Mouse (Mus musculus) heart, postnatal 0 days (tissue): ENCODE measurements around the gene Ptgr1. TPM values are rescaled to one million over a fixed set of nuclear protein-coding genes. Genes with fewer than 3 reads are reported as not detected.

Source experiments
- ATAC-seq: fragments of 200-750 bp; cut with Nextera tagmentation; 2 replicates; pipeline ENCODE4 v1.8.0; 2017; ENCODE audit warnings: low read depth, moderate number of reproducible peaks, moderate library complexity; ENCODE audit not compliant: insufficient read depth
- DNase-seq: peaks from one replicate; pipeline ENCODE4 v3.0.0-alpha.2; 2016; ENCODE audit warnings: low spot score
- H3K27ac ChIP-seq: fragments of 300-500 bp; sonication (generic); 2 replicates; pipeline ENCODE4 v1.5.1; 2014; ENCODE audit warnings: low read depth, mild to moderate bottlenecking
- H3K27me3 ChIP-seq: fragments of 300-500 bp; sonication (generic); 2 replicates; pipeline ENCODE4 v1.6.1; 2014; ENCODE audit warnings: low read length, mixed read lengths; ENCODE audit not compliant: control insufficient read depth, insufficient read depth
- H3K36me3 ChIP-seq: fragments of 300-500 bp; sonication (generic); replicated peaks from 2 replicates; pipeline ENCODE4 v1.6.1; 2014; ENCODE audit warnings: low read length, mixed read lengths; ENCODE audit not compliant: control insufficient read depth, insufficient read depth
- H3K4me1 ChIP-seq: fragments of 300-500 bp; sonication (generic); 2 replicates; pipeline ENCODE4 v1.6.1; 2014; ENCODE audit warnings: antibody characterized with exemption; ENCODE audit not compliant: control insufficient read depth, insufficient read depth
- H3K4me2 ChIP-seq: fragments of 300-500 bp; sonication (generic); 2 replicates; pipeline ENCODE4 v1.6.1; 2014; ENCODE audit warnings: low read depth, mild to moderate bottlenecking, low read length, moderate library complexity
- H3K4me3 ChIP-seq: fragments of 300-500 bp; sonication (generic); 2 replicates; pipeline ENCODE4 v1.5.1; 2014; ENCODE audit warnings: low read depth, low read length
- H3K9ac ChIP-seq: fragments of 300-500 bp; sonication (generic); replicated peaks from 2 replicates; pipeline ENCODE4 v1.6.1; 2014; ENCODE audit warnings: low read depth, low read length, mixed read lengths
- H3K9me3 ChIP-seq: fragments of 300-500 bp; sonication (generic); replicated peaks from 2 replicates; pipeline ENCODE4 v1.6.1; 2016; ENCODE audit warnings: low read length; ENCODE audit not compliant: control insufficient read depth
- CTCF ChIP-seq: IDR thresholded peaks from 2 replicates; pipeline ENCODE4 v1.5.1; 2016; ENCODE audit warnings: antibody characterized with exemption, control low read depth, low read depth
- EP300 ChIP-seq: IDR thresholded peaks from 2 replicates; pipeline ENCODE4 v1.6.1; 2016; ENCODE audit warnings: antibody characterized with exemption, low read depth
- WGBS: fragments of 180-500 bp; shearing (Covaris S2); extraction: QIAGEN DNeasy Blood & Tissue Kit; methylation state at CpG from one replicate; pipeline ENCODE4 v1.1.7; 2014; 5-methylcytosine and 5-hydroxymethylcytosine counted together
- polyA plus RNA-seq: library from polyadenylated mRNA; unstranded; fragments of >200 nt; fragmentation: Nextera tagmentation; extraction: Ambion mirVana; gene quantifications from 2 replicates; pipeline ENCODE4 v1.2.1, GENCODE M21; 2015
- total RNA-seq: library from RNA; depleted of rRNA; stranded (reverse); fragments of >200 nt; gene quantifications from 2 replicates; pipeline ENCODE4 v1.2.3, GENCODE M21; 2014; ENCODE audit warnings: low replicate concordance

The Ptgr1 gene
- total and polyA plus RNA-seq, 2 experiments from 2014 or later, result 6.9 to 8.6 TPM

GRCm38 (mm10) chr4:58941638-58942037 is 45.3 kb downstream of the Ptgr1 start:
- Histone ChIP-seq H3K27ac (no peak overlapping the region), H3K4me3 (no peak overlapping the region), H3K27me3 (peaks cover 14% of the 10 kb centered on the region; the same call in 1 of the 2 replicates), H3K36me3 (no peaks in the 10 kb centered on the region), H3K9ac (no peak overlapping the region), H3K4me1 (no peaks in the 10 kb centered on the region; the same call in 1 of the 2 replicates), H3K9me3 (no peaks in the 10 kb centered on the region), H3K4me2 (no peak overlapping the region)
- TF ChIP-seq EP300, result no peak
- TF ChIP-seq CTCF, result no peak
- DNase-seq (no peak), ATAC-seq (no peak)

- no peak overlapping the region for H3K4me2 ChIP-seq
- ATAC-seq (no peak), DNase-seq (no peak)
- TF ChIP-seq EP300, result no peak
- no peak for TF ChIP-seq CTCF
- 52% methylated on average over 3 of the region's 3 CpGs for WGBS
- peaks cover 6% of the 10 kb centered on the region; the same call in 1 of the 2 replicates for H3K4me1 ChIP-seq
- H3K9ac ChIP-seq, result no peak overlapping the region
- no peaks in the 10 kb centered on the region for H3K9me3 ChIP-seq
- H3K27ac ChIP-seq, result no peak overlapping the region
- no peaks in the 10 kb centered on the region for H3K27me3 ChIP-seq
- no peak overlapping the region for H3K4me3 ChIP-seq
- H3K36me3 ChIP-seq, result no peaks in the 10 kb centered on the region
Observed at GRCm38 (mm10) chr4:58935846-58936245, 51.1 kb downstream of the Ptgr1 start.

GRCm38 (mm10) chr4:58934746-58935476 is 52.0 kb downstream of the Ptgr1 start:
- 23% methylated on average over 15 of the region's 15 CpGs for WGBS
- no peak for TF ChIP-seq EP300
- peak; percentile 47 for TF ChIP-seq CTCF

GRCm38 (mm10) chr4:58934308-58934707 is 52.6 kb downstream of the Ptgr1 start:
- WGBS, result 73% methylated on average over 4 of the region's 4 CpGs
- H3K9ac ChIP-seq, result no peak overlapping the region
- TF ChIP-seq CTCF (no peak), EP300 (no peak)

More at GRCm38 (mm10) chr4:58934746-58935476, 52.0 kb downstream of the Ptgr1 start:
- H3K27me3 ChIP-seq, result no peaks in the 10 kb centered on the region
- no peak overlapping the region for H3K4me2 ChIP-seq
- DNase-seq (peak; percentile 44), ATAC-seq (no peak)
- peaks cover 6% of the 10 kb centered on the region; the same call in 1 of the 2 replicates for H3K4me1 ChIP-seq
- H3K27ac ChIP-seq, result no peak overlapping the region
- no peaks in the 10 kb centered on the region for H3K9me3 ChIP-seq
- H3K36me3 ChIP-seq, result no peaks in the 10 kb centered on the region
- no peak overlapping the region for H3K9ac ChIP-seq
- H3K4me3 ChIP-seq, result no peak overlapping the region

GRCm38 (mm10) chr4:58932541-58932940 is 54.4 kb downstream of the Ptgr1 start:
- Histone ChIP-seq H3K27ac (no peak overlapping the region), H3K4me2 (no peak overlapping the region), H3K4me1 (peaks cover 6% of the 10 kb centered on the region; the same call in 1 of the 2 replicates), H3K9me3 (no peaks in the 10 kb centered on the region), H3K4me3 (no peak overlapping the region), H3K27me3 (no peaks in the 10 kb centered on the region), H3K36me3 (no peaks in the 10 kb centered on the region), H3K9ac (no peak overlapping the region)
- no peak for DNase-seq
- TF ChIP-seq EP300, result no peak
- no peak for TF ChIP-seq CTCF
- 79% methylated on average over 6 of the region's 6 CpGs for WGBS
- ATAC-seq, result no peak

More at GRCm38 (mm10) chr4:58934308-58934707, 52.6 kb downstream of the Ptgr1 start:
- H3K27ac ChIP-seq, result no peak overlapping the region
- ATAC-seq (no peak), DNase-seq (no peak)
- no peaks in the 10 kb centered on the region for H3K36me3 ChIP-seq
- no peaks in the 10 kb centered on the region for H3K9me3 ChIP-seq
- H3K4me3 ChIP-seq, result no peak overlapping the region
- no peak overlapping the region for H3K4me2 ChIP-seq
- H3K4me1 ChIP-seq, result peaks cover 6% of the 10 kb centered on the region; the same call in 1 of the 2 replicates
- no peaks in the 10 kb centered on the region for H3K27me3 ChIP-seq

- DNase-seq, result no peak
- 71% methylated on average over 3 of the region's 3 CpGs for WGBS
Observed at GRCm38 (mm10) chr4:58927661-58928060, 59.3 kb downstream of the Ptgr1 start.

More at GRCm38 (mm10) chr4:58927661-58928060, 59.3 kb downstream of the Ptgr1 start:
- Histone ChIP-seq H3K4me1 (no peaks in the 10 kb centered on the region), H3K9ac (no peak overlapping the region), H3K36me3 (no peaks in the 10 kb centered on the region), H3K4me3 (no peak overlapping the region), H3K27ac (no peak overlapping the region), H3K9me3 (no peaks in the 10 kb centered on the region), H3K4me2 (no peak overlapping the region), H3K27me3 (no peaks in the 10 kb centered on the region)
- TF ChIP-seq EP300 (no peak), CTCF (peak; percentile 11; the same call in 1 of the 2 replicates)
- no peak for ATAC-seq
